Mouse (Mus musculus): ENCODE data around the gene Vmn1r39. TPM values are rescaled to one million over a fixed set of nuclear protein-coding genes. Genes with fewer than 3 reads are reported as not detected.
"Not testable (repeated sequence)": the region's sequence is repeated elsewhere in the genome, so short reads cannot be mapped to it uniquely, and the experiment has no call there.

Vmn1r39 gene
- not detected for total RNA-seq (2021)

GRCm38 (mm10) chr6:66810509-66810908 is at the start of gene Vmn1r39:
Gene Vmn1r39 (minus strand): TSS chr6:66810609.
- intact Hi-C loops (cut with DNase I): no loop called here
- no peak for DNase-seq

- no peak for DNase-seq
- intact Hi-C loops (cut with DNase I): no loop called here
These were observed 49.0 kb upstream of the Vmn1r39 start for GRCm38 (mm10) chr6:66859391-66859790.

GRCm38 (mm10) chr6:66858356-66858755 is 47.9 kb upstream of the Vmn1r39 start:
- intact Hi-C loops (cut with DNase I): no loop called here
- DNase-seq: no peak

- intact Hi-C loops (cut with DNase I): no loop called here
These were observed 45.8 kb upstream of the Vmn1r39 start for GRCm38 (mm10) chr6:66856236-66856635.

GRCm38 (mm10) chr6:66848936-66849335 is 38.5 kb upstream of the Vmn1r39 start:
- intact Hi-C loops (cut with DNase I): loop anchor here (10.0 kb wide), 1 partner anchor 306 kb away; no protein-coding TSS in a partner anchor
- no peak for DNase-seq

More at GRCm38 (mm10) chr6:66856236-66856635, 45.8 kb upstream of the Vmn1r39 start:
- no peak for DNase-seq

- peak; percentile 8 for DNase-seq
- intact Hi-C loops (cut with DNase I): loop anchor here (10.0 kb wide), 1 partner anchor 314 kb away; no protein-coding TSS in a partner anchor
These were observed 30.2 kb upstream of the Vmn1r39 start for GRCm38 (mm10) chr6:66840631-66841030.

- DNase-seq: no peak
- intact Hi-C loops (cut with DNase I): no loop called here
These were observed 26.5 kb upstream of the Vmn1r39 start for GRCm38 (mm10) chr6:66836932-66837331.

GRCm38 (mm10) chr6:66806311-66806710 is 4.1 kb downstream of the Vmn1r39 start:
- DNase-seq: no peak
- intact Hi-C loops (cut with DNase I): no loop called here

GRCm38 (mm10) chr6:66805713-66806112 is 4.7 kb downstream of the Vmn1r39 start:
- no peak for DNase-seq
- intact Hi-C loops (cut with DNase I): no loop called here

GRCm38 (mm10) chr6:66782527-66782926 is 27.9 kb downstream of the Vmn1r39 start, which contains the start of gene Vmn1r38:
Gene Vmn1r38 (minus strand): TSS chr6:66782627.
- intact Hi-C loops (cut with DNase I): not testable (repeated sequence)

More at GRCm38 (mm10) chr6:66782527-66782926, 27.9 kb downstream of the Vmn1r39 start, which contains the start of gene Vmn1r38:
- DNase-seq: not testable (repeated sequence)

Other genes with a start within 250 kb of the Vmn1r39 start
- not detected for gene Vmn1r33, start 192.3 kb downstream of the Vmn1r39 start, total RNA-seq (2021)
- gene Vmn1r34, start 166.7 kb downstream of the Vmn1r39 start, total RNA-seq (2021): not detected
- not detected for gene Vmn1r35, start 124.7 kb downstream of the Vmn1r39 start, total RNA-seq (2021)
- not detected for gene Vmn1r36, start 91.4 kb downstream of the Vmn1r39 start, total RNA-seq (2021)
- not detected for gene Vmn1r37, start 81.2 kb downstream of the Vmn1r39 start, total RNA-seq (2021)
- gene Vmn1r38, start 28.0 kb downstream of the Vmn1r39 start, total RNA-seq (2021): not detected
- 10 to 100 TPM; 49.1 to 54.0 TPM for gene Gng12, start 85.8 kb upstream of the Vmn1r39 start, total RNA-seq (2021)
- gene Gadd45a, start 226.8 kb upstream of the Vmn1r39 start, total RNA-seq (2021): 1 to 10 TPM; 3.2 to 4.0 TPM

All from left cerebral cortex, postnatal 4 days (tissue).